Mouse (Mus musculus) c-Kit-positive CD71-positive TER-119-positive erythroid progenitor cells, embryonic 14.5 days (primary cell): ENCODE measurements at regions not wholly inside any gene's neighbourhood (a gene's known extent, or its start where the extent isn't known, plus 50 kb on each side); places are given as distances from the start of the nearest gene placed in this dataset.
"Not testable (repeated sequence)": the region's sequence is repeated elsewhere in the genome, so short reads cannot be mapped to it uniquely, and the experiment has no call there.

Experiments used
- DNase-seq: peaks from one replicate; pipeline ENCODE4 v3.0.0-alpha.2; 2013; ENCODE audit warnings: low spot score

GRCm38 (mm10) chr10:26139100-26140093, 60.5 kb upstream of the Tmem200a start:
- DNase-seq: peak; percentile 2

GRCm38 (mm10) chr10:26152586-26152985, 73.7 kb upstream of the Tmem200a start:
- no peak for DNase-seq

GRCm38 (mm10) chr10:26158786-26159185, 70.7 kb upstream of the Samd3 start:
- DNase-seq: no peak

- DNase-seq: not testable (repeated sequence)
Measured at GRCm38 (mm10) chr10:26161139-26161538, 68.4 kb upstream of the Samd3 start.

GRCm38 (mm10) chr10:26164531-26164930, 65.0 kb upstream of the Samd3 start:
- no peak for DNase-seq

GRCm38 (mm10) chr10:26177591-26177990, 51.9 kb upstream of the Samd3 start:
- DNase-seq: no peak

GRCm38 (mm10) chr10:26178356-26178755, 51.2 kb upstream of the Samd3 start:
- no peak for DNase-seq
